Mouse (Mus musculus): ENCODE data around the gene Dvl2. TPM values are rescaled to one million over a fixed set of nuclear protein-coding genes. Genes with fewer than 3 reads are reported as not detected.
"Not testable (repeated sequence)": the region's sequence is repeated elsewhere in the genome, so short reads cannot be mapped to it uniquely, and the experiment has no call there.

Dvl2 gene
- total RNA-seq, 2 experiments from 2014 or later = 3.5 to 4.3 TPM

DNA sequence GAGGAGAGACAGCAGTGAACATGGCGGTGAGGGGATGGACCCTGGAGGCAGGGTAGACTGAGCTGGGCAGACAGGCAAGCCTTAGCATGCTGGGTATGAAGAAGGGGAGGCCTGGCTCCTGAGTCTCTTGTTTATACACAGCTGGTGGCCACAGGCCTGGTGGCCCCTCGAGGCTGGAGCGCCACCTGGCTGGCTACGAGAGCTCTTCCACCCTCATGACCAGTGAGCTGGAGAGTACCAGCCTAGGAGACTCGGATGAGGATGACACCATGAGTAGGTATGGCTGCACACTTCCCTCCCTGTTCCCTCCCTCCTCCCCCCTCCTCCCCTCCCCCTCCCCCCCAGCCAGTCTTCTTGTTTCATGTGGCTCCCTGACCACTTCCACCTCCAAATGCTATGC is 5.1 kb downstream of the Dvl2 start:
- DNase-seq (ENCODE audit: low spot score) = no peak

DNA sequence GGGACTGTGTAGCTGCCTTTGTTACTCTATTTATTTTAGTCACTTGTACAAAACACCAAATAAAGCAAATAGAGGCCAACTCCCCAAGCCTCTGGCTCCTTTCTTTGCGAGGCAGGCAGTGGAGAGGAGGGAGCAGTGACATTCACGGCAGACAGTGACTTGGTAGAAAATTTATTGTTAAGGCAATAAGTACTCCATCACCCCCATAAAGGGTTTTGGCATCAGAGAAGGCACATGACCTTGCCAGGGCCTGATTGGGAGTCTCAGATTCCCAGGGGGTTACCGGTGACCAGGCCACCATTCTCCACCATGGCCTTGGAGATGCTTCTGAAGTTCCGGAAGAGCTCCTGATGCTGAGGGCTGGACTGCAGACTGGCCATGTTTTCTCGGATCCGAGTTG is 9.6 kb downstream of the Dvl2 start:
- no peak for DNase-seq (ENCODE audit: low spot score)

DNA sequence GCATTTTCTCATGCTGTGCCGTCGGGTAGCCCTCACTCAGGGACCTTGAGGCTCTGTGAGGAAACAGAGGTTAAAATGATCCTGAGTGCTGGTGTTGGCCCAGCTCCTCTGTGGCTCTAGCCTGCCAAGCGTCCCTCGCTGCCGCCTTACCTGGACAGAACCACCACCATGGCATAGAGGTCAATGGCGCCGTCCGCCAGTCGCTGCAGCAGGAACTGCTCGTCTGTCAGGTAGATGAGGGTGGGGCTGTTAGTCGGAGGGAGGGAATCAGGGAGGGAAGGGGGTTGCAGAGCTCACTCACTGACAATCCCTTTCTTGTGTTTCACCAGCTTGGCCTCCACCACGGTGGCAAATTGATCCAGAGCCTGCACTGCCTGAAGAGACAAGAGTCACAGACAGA is 10.2 kb downstream of the Dvl2 start:
- DNase-seq (ENCODE audit: low spot score) = no peak

- DNase-seq (ENCODE audit: low spot score) = no peak
Observed at GRCm38 (mm10) chr11:70010961-70011360, 10.6 kb downstream of the Dvl2 start.

DNA sequence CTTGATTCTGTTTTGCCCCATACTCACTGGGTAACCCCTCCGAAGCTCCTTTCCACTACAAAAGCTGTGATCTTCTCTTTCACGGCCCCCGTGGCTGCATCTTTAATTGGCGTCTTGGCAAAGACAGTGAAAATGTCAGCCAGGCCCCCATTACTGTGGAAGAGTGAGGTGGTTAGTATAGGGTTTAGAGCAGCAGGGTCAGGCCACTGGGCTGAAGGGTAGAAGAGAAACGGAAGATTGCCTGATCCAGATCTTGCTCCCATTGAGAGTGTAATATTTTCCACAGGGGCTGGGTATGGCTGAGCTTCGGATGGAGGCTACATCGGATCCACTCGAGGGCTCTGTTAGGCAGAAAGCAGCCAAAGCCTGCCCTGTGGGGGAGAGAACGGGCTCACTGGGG is 12.5 kb downstream of the Dvl2 start:
- no peak for DNase-seq (ENCODE audit: low spot score)

GRCm38 (mm10) chr11:70013408-70013807 is 13.0 kb downstream of the Dvl2 start:
- no peak for DNase-seq (ENCODE audit: low spot score)

GRCm38 (mm10) chr11:70014051-70014450 is 13.7 kb downstream of the Dvl2 start:
- DNase-seq (ENCODE audit: low spot score) = no peak

GRCm38 (mm10) chr11:70014880-70015558 is 14.6 kb downstream of the Dvl2 start, which contains the start of gene Acadvl:
TSS of gene Acadvl (minus strand) at chr11:70015411.
- DNase-seq (ENCODE audit: low spot score) = peak; percentile 92

GRCm38 (mm10) chr11:70015677-70016076 is 15.3 kb downstream of the Dvl2 start:
- no peak for DNase-seq (ENCODE audit: low spot score)

GRCm38 (mm10) chr11:70016177-70016576 is 15.8 kb downstream of the Dvl2 start:
- not testable (repeated sequence) for DNase-seq (ENCODE audit: low spot score)

- DNase-seq (ENCODE audit: low spot score) = no peak
Observed at GRCm38 (mm10) chr11:70016669-70017068, 16.3 kb downstream of the Dvl2 start, which contains the start of gene Dlg4. TSS of gene Dlg4 (plus strand) at chr11:70016942.

DNA sequence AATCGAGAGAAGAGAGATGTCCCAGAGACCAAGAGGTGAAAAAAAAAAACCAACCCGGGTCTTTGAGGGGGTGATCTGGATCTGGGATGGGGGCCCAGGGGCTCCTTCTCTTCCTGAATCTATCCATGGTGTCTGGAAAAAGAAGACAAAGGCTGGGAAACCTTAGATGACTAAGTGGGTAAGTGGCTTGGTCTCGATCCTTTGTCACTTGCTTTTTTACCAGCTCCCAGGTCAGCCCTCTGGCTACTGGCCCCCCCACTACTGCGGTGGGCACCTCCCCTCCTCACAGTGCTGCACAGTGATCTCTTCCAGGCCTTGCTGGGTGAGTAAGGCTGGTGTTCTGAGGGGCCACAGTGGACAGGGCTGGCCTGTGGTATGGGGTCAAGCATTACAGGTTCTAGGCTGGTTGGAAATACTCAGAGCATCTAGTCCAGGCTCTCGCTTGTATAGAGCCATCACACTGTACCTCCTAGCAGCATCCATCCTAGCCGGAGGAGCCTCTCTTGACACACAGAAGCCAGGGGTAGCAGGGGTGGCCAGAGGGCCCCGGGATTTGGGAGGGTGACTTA is 16.9 kb downstream of the Dvl2 start:
- no peak for DNase-seq (ENCODE audit: low spot score)

DNA sequence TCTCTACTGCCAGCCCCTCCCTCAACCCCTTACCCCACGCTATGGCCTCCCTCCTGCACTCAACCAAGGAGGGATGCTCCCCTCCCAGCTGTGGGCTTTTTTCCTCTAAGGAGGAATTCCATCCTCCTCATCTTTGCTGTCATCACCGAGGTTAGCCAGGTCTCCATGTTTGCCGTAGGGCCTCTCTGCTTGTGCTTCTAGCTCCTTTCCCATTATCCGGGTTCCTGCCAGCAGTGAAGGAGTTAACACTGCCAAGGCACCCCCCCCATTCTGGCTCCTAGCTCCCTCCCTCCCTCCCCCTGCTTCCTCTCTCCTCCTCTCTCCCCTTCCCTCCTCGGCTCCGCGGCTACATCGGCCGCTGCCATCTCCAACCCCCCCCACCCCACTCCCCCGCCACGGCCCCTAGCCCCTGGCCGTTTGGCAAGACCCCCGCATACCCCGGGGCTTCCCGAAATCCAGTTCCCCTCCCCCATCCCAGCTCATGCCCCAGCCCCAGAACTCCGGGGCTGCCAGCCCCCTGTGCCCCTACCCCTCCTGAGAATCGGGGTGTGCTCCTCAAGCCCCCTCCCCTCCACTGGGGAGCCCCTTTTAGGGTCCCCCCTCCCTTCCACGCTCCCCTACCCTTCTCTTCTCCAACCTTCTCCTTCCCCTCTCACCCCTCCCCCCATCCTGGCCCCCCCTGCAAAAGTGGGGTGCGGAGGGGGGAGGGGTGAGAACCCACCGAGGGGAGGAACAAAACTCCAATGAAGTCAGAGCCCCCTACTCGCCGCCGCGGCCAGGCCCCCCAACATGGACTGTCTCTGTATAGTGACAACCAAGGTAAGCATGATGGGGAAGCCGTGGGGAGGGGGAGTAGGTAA is 18.0 kb downstream of the Dvl2 start:
- DNase-seq (ENCODE audit: low spot score) = no peak

GRCm38 (mm10) chr11:70019495-70020021 is 19.2 kb downstream of the Dvl2 start:
- no peak for DNase-seq (ENCODE audit: low spot score)

GRCm38 (mm10) chr11:70020022-70020631 is 19.7 kb downstream of the Dvl2 start:
- no peak for DNase-seq (ENCODE audit: low spot score)

- peak; percentile 87 for DNase-seq (ENCODE audit: low spot score)
Observed at GRCm38 (mm10) chr11:70020731-70021263, 20.4 kb downstream of the Dvl2 start.

DNA sequence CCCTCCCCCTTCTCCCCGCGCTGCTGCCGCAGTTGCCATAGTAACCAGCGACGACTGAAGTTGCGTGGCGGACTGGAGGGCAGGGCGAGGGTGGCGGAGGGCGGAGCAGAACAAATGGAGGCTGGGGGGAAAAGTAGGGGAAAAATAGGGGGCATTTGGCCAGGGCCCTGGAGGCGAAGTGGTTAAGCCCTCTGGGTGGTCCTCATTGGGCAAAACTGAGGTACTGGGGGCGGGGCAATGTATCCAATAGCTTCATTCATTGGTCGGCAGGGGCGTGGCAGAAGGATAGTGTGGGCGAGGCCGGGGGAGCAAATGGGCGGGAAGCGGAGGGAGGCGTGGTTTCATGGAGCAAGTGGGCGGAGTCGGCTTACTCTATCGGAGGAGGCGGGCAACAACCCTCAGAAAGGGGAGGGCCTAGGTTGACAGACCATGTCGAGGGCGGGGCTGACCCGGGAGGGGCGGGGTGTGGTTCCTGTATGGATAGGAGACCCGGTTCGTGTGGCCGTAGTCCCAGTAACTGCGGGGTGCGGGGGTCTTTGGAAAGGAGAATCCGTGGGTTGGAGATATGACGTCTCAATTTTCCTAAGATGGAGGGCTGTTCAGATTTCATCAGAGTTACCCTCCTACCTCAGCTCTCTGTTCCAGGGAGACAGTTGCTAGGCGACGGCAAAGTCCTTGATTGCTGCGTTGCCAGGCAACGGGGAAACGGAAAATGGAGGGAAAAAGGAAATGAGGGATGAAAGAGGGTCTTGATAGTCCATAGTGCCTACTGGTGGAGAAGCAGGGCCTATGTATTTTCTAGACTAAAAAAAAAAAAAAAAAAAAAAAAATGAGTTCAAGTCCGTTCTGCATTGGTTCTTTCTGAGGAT is 21.1 kb downstream of the Dvl2 start:
- peak; percentile 99 for DNase-seq (ENCODE audit: low spot score)

DNA sequence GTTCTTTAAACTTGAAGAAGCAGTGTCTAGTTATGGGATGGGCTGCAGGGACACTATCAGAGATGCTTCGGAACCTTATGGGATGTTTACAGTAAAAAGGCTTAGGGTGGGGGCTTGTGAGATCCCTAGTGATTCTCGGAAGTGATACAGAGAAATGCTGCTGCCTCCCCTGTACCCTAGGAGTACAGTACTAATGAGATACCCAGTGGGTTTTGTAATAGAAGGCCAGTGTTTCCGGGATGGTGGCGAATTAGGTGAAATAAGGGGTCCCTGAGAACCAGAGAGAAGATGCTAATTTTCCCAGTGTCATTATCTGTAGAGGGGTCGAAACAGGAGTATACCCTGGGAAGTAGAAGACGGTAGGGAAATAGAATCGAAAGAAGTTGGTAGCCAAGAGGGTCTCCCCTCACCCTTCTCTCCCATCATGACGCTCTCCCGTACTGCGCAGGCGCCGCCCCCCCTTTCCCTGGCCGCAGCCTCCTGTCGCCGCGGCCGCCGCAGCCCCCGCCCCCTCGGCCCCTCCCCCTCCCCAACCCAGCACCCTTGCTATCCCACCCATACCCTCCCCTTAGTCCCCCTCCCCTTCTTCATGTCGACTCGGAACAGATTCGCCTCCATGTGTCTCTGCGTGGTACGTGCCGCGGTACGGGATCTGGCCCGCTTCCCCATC is 23.2 kb downstream of the Dvl2 start:
- DNase-seq (ENCODE audit: low spot score) = no peak

DNA sequence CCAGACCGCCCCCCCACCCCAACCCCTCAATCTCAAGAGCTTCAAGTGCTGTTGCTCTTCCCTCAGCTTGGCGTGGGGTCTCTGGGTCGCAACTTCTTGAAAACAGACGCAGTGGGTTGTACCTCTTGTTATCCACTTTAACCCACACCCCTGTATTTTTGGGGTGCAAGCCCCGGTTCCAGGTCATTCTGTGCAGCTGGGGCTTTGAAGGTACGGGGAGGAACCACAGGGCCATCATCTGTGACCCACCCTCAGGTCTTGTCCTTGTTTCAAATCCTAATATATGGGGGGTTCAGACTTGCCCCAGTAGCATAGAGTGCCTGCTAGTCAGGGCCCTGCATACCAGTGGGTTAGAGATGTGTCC is 23.7 kb downstream of the Dvl2 start:
- no peak for DNase-seq (ENCODE audit: low spot score)

GRCm38 (mm10) chr11:70026689-70027088 is 26.3 kb downstream of the Dvl2 start:
- DNase-seq (ENCODE audit: low spot score) = peak; percentile 53
